Mouse (Mus musculus) lung, embryonic 14.5 days (tissue): ENCODE results near the gene Dlk1. TPM values are rescaled to one million over a fixed set of nuclear protein-coding genes. Genes with fewer than 3 reads are reported as not detected.
"Not testable (repeated sequence)": the region's sequence is repeated elsewhere in the genome, so short reads cannot be mapped to it uniquely, and the experiment has no call there.

Experiments used
- ATAC-seq: fragments of 200-750 bp; cut with Nextera tagmentation; 2 replicates; pipeline ENCODE4 v1.8.0; 2017; ENCODE audit warnings: mild to moderate bottlenecking, moderate TSS enrichment, moderate library complexity; ENCODE audit not compliant: insufficient read depth
- DNase-seq: peaks from one replicate; pipeline ENCODE4 v3.0.0-alpha.2; 2015
- H3K27ac ChIP-seq: fragments of 300-500 bp; sonication (generic); 2 replicates; pipeline ENCODE4 v1.5.1; 2014; ENCODE audit warnings: low read depth, mild to moderate bottlenecking, moderate library complexity
- H3K27me3 ChIP-seq: fragments of 300-500 bp; sonication (generic); 2 replicates; pipeline ENCODE4 v1.6.1; 2014; ENCODE audit warnings: low read length, control low read depth; ENCODE audit not compliant: insufficient read depth
- H3K36me3 ChIP-seq: fragments of 300-500 bp; sonication (generic); 2 replicates; pipeline ENCODE4 v1.6.1; 2014; ENCODE audit warnings: control low read depth; ENCODE audit not compliant: insufficient read depth
- H3K4me1 ChIP-seq: fragments of 300-500 bp; sonication (generic); 2 replicates; pipeline ENCODE4 v1.6.1; 2014; ENCODE audit warnings: antibody characterized with exemption, control low read depth; ENCODE audit not compliant: insufficient read depth
- H3K4me2 ChIP-seq: fragments of 300-500 bp; sonication (generic); 2 replicates; pipeline ENCODE4 v1.6.1; 2014; ENCODE audit warnings: mild to moderate bottlenecking
- H3K4me3 ChIP-seq: fragments of 300-500 bp; sonication (generic); 2 replicates; pipeline ENCODE4 v1.5.1; 2014; ENCODE audit warnings: low read depth, low read length
- H3K9ac ChIP-seq: fragments of 300-500 bp; sonication (generic); 2 replicates; pipeline ENCODE4 v1.6.1; 2014
- H3K9me3 ChIP-seq: fragments of 300-500 bp; sonication (generic); 2 replicates; pipeline ENCODE4 v1.6.1; 2016; ENCODE audit warnings: low read depth, low read length, control low read depth
- CTCF ChIP-seq: IDR thresholded peaks from 2 replicates; pipeline ENCODE4 v1.5.1; 2016; ENCODE audit warnings: antibody characterized with exemption, low read depth
- WGBS: fragments of 180-500 bp; shearing (Covaris S2); extraction: QIAGEN DNeasy Blood & Tissue Kit; methylation state at CpG from one replicate; pipeline ENCODE4 v1.1.7; 2014; 5-methylcytosine and 5-hydroxymethylcytosine counted together
- polyA plus RNA-seq: library from polyadenylated mRNA; unstranded; fragments of >200 nt; fragmentation: Nextera tagmentation; extraction: Ambion mirVana; gene quantifications from 2 replicates; pipeline ENCODE4 v1.2.1, GENCODE M21; 2014

Gene Dlk1
- polyA plus RNA-seq, 1 experiment from 2014 or later, result 481 TPM

GRCm38 (mm10) chr12:109457836-109458235, 5.2 kb downstream of the Dlk1 start:
- Histone ChIP-seq H3K27me3 (peaks cover 13% of the 10 kb centered on the region; the same call in 1 of the 2 replicates), H3K4me2 (peak overlapping the region; percentile 13; the same call in 1 of the 2 replicates), H3K27ac (no peak overlapping the region; the same call in 1 of the 2 replicates), H3K9ac (no peak overlapping the region; the same call in 1 of the 2 replicates), H3K36me3 (peaks cover 13% of the 10 kb centered on the region), H3K9me3 (no peaks in the 10 kb centered on the region), H3K4me3 (no peak overlapping the region), H3K4me1 (peaks cover 38% of the 10 kb centered on the region)
- DNase-seq, result no peak
- WGBS, result 34% methylated on average over 8 of the region's 8 CpGs
- no peak for TF ChIP-seq CTCF
- ATAC-seq, result no peak

DNA sequence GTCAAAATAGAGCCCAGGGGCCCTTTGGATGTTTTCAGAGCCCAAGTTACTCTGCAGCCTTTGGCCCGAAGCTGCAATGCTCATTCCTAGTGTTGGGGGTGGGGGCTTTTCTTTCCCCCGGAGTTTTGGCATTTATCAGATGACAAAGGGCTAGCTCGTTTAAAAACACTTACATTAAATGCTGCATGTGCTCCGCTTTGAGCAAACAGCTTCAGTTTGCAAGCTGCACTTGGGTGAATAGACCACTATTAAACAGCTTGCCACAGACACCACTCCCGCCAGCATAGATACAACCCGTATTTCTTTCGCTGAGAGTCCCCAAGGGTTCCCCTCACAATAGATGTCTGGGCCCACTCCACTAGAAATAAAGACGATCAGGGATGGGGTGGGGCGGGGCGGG, 6.3 kb downstream of the Dlk1 start:
- ATAC-seq (peak; percentile 6; the same call in 1 of the 2 replicates), DNase-seq (peak; percentile 72)
- Histone ChIP-seq H3K4me3 (no peak overlapping the region), H3K9ac (no peak overlapping the region; the same call in 1 of the 2 replicates), H3K27me3 (peaks cover 6% of the 10 kb centered on the region; the same call in 1 of the 2 replicates), H3K4me2 (peak overlapping the region; percentile 32; the same call in 1 of the 2 replicates), H3K27ac (no peak overlapping the region), H3K36me3 (peaks cover 13% of the 10 kb centered on the region), H3K9me3 (no peaks in the 10 kb centered on the region), H3K4me1 (peaks cover 33% of the 10 kb centered on the region)
- WGBS, result 25% methylated on average over 10 of the region's 10 CpGs
- no peak for TF ChIP-seq CTCF

GRCm38 (mm10) chr12:109459481-109460401, 7.1 kb downstream of the Dlk1 start:
- Histone ChIP-seq H3K9me3 (no peaks in the 10 kb centered on the region), H3K36me3 (peaks cover 13% of the 10 kb centered on the region), H3K9ac (no peak overlapping the region; the same call in 1 of the 2 replicates), H3K27me3 (no peaks in the 10 kb centered on the region), H3K4me1 (peaks cover 33% of the 10 kb centered on the region), H3K4me3 (no peak overlapping the region), H3K4me2 (peak overlapping the region; percentile 32; the same call in 1 of the 2 replicates), H3K27ac (no peak overlapping the region)
- peak; percentile 60 for DNase-seq
- WGBS, result 41% methylated on average over 49 of the region's 49 CpGs
- no peak for TF ChIP-seq CTCF
- ATAC-seq, result peak; percentile 22; the same call in 1 of the 2 replicates

DNA sequence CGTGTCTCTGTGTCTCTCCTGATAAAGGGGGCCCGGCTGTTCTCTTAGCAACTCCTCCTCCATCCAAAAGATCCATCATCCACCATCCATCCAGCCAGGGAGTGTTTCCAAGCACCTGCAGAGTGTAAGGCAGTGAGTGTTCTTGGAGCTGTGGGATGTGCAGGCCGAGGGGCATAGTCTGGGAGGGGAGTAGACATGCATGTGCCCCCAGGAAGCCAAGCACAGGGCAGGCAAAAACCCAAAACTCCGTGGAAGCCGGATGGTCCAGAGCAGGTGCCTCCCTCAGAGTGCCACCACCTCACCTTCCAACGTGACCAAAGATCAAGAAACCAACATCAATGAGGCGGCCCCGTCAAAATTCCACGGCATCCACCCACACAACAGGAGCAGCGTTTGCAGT, 10.0 kb downstream of the Dlk1 start:
- H3K4me3 ChIP-seq, result no peak overlapping the region
- DNase-seq (no peak), ATAC-seq (no peak; the same call in 1 of the 2 replicates)
- no peaks in the 10 kb centered on the region for H3K9me3 ChIP-seq
- H3K4me1 ChIP-seq, result peaks cover 17% of the 10 kb centered on the region
- no peak overlapping the region for H3K27ac ChIP-seq
- peaks cover 6% of the 10 kb centered on the region; the same call in 1 of the 2 replicates for H3K36me3 ChIP-seq
- no peak overlapping the region for H3K4me2 ChIP-seq
- no peaks in the 10 kb centered on the region for H3K27me3 ChIP-seq
- no peak overlapping the region for H3K9ac ChIP-seq
- 46% methylated on average over 10 of the region's 10 CpGs for WGBS
- no peak for TF ChIP-seq CTCF

- not testable (repeated sequence) for H3K36me3 ChIP-seq, DNase-seq, H3K4me3 ChIP-seq, H3K9ac ChIP-seq, H3K4me2 ChIP-seq, H3K9me3 ChIP-seq, ATAC-seq, H3K4me1 ChIP-seq, H3K27ac ChIP-seq, H3K27me3 ChIP-seq
- WGBS, result 66% methylated on average over 4 of the region's 4 CpGs
Observed at GRCm38 (mm10) chr12:109467417-109467816, 14.8 kb downstream of the Dlk1 start.

DNA sequence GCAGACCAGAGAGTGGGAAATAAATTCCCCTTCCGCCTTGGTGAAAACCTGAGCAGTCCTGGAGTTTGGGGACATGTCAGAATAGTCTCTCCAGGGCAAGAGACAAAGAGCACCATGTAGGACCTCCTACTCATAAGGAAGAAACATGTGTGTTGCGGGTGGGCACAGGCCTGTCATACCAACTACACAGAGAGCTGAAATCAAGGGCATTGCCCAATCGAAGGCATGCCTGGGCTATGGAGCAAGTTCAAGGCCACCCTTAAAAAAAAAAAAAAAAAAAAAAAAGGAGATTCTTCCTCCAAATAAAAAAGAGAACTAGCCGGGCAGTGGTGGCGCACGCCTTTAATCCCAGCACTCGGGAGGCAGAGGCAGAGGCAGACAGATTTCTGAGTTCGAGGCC, 17.2 kb downstream of the Dlk1 start:
- 82% methylated on average over 8 of the region's 8 CpGs for WGBS

GRCm38 (mm10) chr12:109472627-109473026, 20.0 kb downstream of the Dlk1 start:
- no peak for TF ChIP-seq CTCF
- Histone ChIP-seq H3K4me1 (peaks cover 26% of the 10 kb centered on the region), H3K9ac (no peak overlapping the region), H3K36me3 (no peaks in the 10 kb centered on the region), H3K27me3 (no peaks in the 10 kb centered on the region), H3K27ac (no peak overlapping the region), H3K9me3 (no peaks in the 10 kb centered on the region), H3K4me2 (no peak overlapping the region), H3K4me3 (no peak overlapping the region)
- no peak for ATAC-seq
- WGBS, result 78% methylated on average over 11 of the region's 11 CpGs
- DNase-seq, result no peak

More for the DNA sequence above, 17.2 kb downstream of the Dlk1 start:
- ATAC-seq (no peak), DNase-seq (no peak)
- Histone ChIP-seq H3K9me3 (no peaks in the 10 kb centered on the region), H3K36me3 (no peaks in the 10 kb centered on the region), H3K4me3 (no peak overlapping the region), H3K27me3 (no peaks in the 10 kb centered on the region), H3K27ac (no peak overlapping the region), H3K9ac (no peak overlapping the region), H3K4me1 (peaks cover 19% of the 10 kb centered on the region), H3K4me2 (no peak overlapping the region)
- TF ChIP-seq CTCF, result no peak
